Mouse (Mus musculus) embryo, embryonic 10 days (tissue): ENCODE measurements around the gene Usp11.

Experiments
- DNase-seq: peaks from one replicate; pipeline ENCODE4 v3.0.0-alpha.2; 2015; ENCODE audit warnings: low spot score

Usp11 gene

GRCm38 (mm10) chrX:20703741-20704290 lies at the start of gene Usp11:
Usp11 (plus strand) TSS chrX:20703906.
- DNase-seq: peak; percentile 74

GRCm38 (mm10) chrX:20657593-20657992 lies 46.1 kb upstream of the Usp11 start:
- DNase-seq: no peak

GRCm38 (mm10) chrX:20658026-20658652 lies 45.6 kb upstream of the Usp11 start, which contains the start of gene Uba1:
Uba1 (plus strand) TSS chrX:20658326.
- peak; percentile 89 for DNase-seq

- peak; percentile 14 for DNase-seq
Observed at GRCm38 (mm10) chrX:20658891-20659406, 44.8 kb upstream of the Usp11 start.

DNA sequence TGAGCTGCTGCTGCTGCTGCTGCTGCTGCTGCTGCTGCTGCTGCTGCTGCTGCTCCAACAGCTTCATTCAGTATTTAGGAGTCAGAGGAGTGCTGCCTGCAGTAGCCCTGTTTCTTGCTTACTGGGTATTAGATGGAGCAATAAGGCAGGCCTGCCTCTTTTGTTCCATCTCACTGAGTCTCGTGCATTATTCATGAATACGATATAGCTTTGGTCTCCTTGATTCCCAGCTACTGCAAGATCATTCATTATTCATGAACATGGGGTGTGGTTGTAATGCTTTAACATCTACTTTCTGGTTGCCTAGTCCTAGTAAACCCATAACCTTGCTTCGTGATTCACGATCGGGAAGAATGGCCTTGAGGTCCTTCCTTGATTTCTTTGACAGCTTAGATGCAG lies 41.4 kb upstream of the Usp11 start:
- no peak for DNase-seq

DNA sequence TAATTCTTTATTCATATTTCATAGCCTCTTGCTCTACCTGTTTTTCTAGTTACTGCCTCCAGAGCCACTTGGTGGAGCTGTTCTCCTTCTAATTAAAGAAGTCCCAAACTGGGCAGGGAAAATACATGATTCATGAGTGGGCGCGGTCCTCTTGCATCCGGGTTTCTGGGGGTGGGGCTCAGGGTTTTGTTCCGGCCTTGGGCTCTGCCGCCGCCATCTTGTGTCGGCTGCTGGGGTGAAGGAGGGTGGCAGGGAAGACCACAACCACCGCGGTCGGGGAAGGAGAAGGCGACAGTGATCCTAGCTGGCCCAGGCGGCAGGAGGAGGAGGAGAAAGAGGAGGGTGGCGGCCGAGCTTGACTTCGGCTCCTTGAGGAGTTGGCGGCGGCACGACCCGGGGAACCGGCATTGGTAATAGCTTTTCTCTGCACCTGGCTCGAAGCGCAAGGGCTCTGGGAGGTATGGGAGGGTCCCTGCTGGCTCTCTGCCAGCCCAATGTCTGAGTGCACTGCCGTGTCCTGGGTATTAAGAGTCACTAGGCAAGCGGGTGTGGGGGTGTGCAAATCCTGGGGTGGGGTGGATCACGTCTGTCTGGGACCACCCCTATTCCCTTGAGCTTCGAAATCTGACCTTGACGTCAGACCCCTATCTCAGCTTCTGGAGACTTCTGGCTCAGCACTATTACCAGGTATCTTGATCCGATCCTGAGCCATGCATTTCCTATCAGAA lies 40.8 kb upstream of the Usp11 start:
- DNase-seq: peak; percentile 85

GRCm38 (mm10) chrX:20663444-20663790 lies 40.3 kb upstream of the Usp11 start:
- peak; percentile 5 for DNase-seq

DNA sequence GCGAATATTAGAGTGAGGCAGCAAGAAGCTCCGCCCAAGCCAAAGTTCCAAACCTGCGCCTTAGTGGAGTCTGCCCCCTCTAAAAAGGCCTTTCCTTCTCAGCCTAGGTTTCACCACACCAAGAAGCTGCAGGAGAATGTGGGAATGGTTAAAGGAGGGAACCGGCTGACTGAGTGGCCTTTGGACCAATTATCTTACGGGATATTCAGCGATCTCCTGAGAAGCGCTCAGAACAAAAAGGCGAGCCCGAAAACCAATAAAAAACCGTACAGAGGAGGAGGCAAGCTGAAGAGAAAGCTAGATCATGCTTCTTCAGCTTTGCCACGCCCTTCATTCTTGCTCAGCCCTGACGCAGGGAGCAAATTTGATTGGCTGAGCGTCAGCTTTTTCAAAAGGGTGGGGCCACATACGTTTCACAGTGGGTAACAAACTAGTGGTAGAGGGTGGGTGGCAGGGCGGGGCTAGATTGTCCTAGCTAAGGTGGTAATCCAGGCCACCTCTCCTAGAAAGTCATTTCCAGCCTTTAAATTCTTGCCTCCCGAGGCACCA lies 16.1 kb upstream of the Usp11 start, which contains the start of gene Cdk16:
TSS of gene Cdk16 (plus strand) at position 436 of the 549 bp plus-strand sequence.
- peak; percentile 90 for DNase-seq

GRCm38 (mm10) chrX:20688068-20688547 lies 15.6 kb upstream of the Usp11 start:
- peak; percentile 68 for DNase-seq

GRCm38 (mm10) chrX:20688615-20689014 lies 15.1 kb upstream of the Usp11 start:
- DNase-seq: peak; percentile 67

- no peak for DNase-seq
Observed at GRCm38 (mm10) chrX:20691566-20691965, 12.1 kb upstream of the Usp11 start.

GRCm38 (mm10) chrX:20692616-20693015 lies 11.1 kb upstream of the Usp11 start:
- DNase-seq: no peak

GRCm38 (mm10) chrX:20695842-20696241 lies 7.9 kb upstream of the Usp11 start:
- DNase-seq: no peak

GRCm38 (mm10) chrX:20704295-20705082 lies 783 bp downstream of the Usp11 start:
- peak; percentile 93 for DNase-seq

GRCm38 (mm10) chrX:20705083-20705402 lies 1.3 kb downstream of the Usp11 start:
- no peak for DNase-seq

DNA sequence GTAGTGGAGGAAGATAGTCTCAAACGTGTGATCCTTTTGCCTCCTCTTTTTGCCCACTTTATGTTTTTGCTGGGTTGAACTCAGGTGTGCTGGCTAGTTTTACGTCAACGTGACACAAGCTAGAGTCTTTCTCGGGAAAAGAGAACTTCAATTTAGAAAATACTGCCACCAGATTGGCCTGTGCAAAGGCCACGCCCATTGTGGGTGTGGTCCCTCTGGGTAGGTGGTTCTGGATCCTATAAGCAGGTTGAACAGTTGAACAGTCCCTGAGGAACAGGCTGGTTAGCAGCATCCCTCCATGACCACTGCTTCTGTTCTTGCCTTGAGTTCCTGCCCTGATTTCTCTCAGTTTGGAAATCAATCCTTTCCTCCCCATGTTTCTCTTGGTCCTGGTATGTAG lies 25.0 kb downstream of the Usp11 start:
- no peak for DNase-seq

GRCm38 (mm10) chrX:20730048-20730447 lies 26.3 kb downstream of the Usp11 start:
- DNase-seq: peak; percentile 3

DNA sequence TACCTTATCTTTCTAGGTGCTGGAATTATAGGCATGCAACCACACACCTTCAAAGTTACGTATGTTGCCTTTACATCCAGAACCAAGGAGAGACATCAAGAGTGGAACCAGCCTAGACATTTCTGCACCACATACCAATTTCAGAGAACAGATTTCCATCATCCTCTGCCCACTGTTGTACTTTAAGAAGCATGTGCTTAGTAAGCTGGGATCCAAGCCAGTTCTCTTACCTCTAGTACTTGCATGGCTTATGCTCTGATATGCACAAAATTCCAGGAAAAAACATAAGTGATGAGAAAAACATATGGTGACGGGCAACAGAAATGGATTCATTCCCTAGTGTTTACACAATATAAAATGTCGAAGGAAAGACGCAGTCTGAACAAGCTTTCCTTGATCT lies 32.8 kb downstream of the Usp11 start:
- no peak for DNase-seq

DNA sequence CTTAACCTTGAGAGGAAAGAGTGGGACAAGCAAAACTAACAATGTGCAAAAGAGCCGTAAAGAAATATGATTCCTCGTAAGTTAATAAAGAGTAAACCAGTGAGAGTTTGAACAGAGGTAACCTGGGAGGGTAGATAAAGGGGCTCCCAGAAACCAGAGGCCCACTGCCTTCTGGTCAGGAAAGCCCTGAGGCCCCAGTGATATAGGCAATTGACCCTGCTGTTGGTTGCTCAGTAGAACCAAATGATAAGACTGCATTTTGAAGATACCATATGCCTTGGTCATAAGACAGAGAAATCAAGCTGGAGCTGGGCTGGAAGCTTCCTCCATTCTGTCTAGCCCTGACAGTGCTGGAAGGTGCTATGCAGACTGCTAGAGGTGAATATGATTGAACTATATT lies 45.1 kb downstream of the Usp11 start:
- no peak for DNase-seq

GRCm38 (mm10) chrX:20761201-20761600 lies 57.5 kb downstream of the Usp11 start:
- no peak for DNase-seq
